Mouse (Mus musculus) kidney, postnatal 14 days (tissue): Measurements from ENCODE around the gene Snx19.

Source experiments
- DNase-seq: peaks from one replicate; pipeline ENCODE4 v3.0.0; 2022; ENCODE audit warnings: mixed read lengths

Gene Snx19

GRCm38 (mm10) chr9:30426882-30427632, at the start of gene Snx19:
Snx19 (plus strand) TSS chr9:30427108.
- DNase-seq: peak; percentile 95

GRCm38 (mm10) chr9:30400771-30401170, 26.1 kb upstream of the Snx19 start:
- no peak for DNase-seq

GRCm38 (mm10) chr9:30422940-30423339, 4.0 kb upstream of the Snx19 start:
- peak; percentile 63 for DNase-seq

GRCm38 (mm10) chr9:30425178-30425577, 1.7 kb upstream of the Snx19 start:
- DNase-seq: no peak

- DNase-seq: no peak
These were observed 1.3 kb downstream of the Snx19 start for GRCm38 (mm10) chr9:30428231-30428630.

- no peak for DNase-seq
These were observed 3.5 kb downstream of the Snx19 start for GRCm38 (mm10) chr9:30430447-30430846.

- DNase-seq: no peak
These were observed 5.0 kb downstream of the Snx19 start for GRCm38 (mm10) chr9:30431909-30432308.

- no peak for DNase-seq
These were observed 7.0 kb downstream of the Snx19 start for GRCm38 (mm10) chr9:30433914-30434313.

- peak; percentile 38 for DNase-seq
These were observed 9.1 kb downstream of the Snx19 start for GRCm38 (mm10) chr9:30435902-30436585.

- DNase-seq: peak; percentile 50
These were observed 11.6 kb downstream of the Snx19 start for GRCm38 (mm10) chr9:30438505-30438904.

GRCm38 (mm10) chr9:30441761-30442160, 14.9 kb downstream of the Snx19 start:
- no peak for DNase-seq

- peak; percentile 41 for DNase-seq
These were observed 18.6 kb downstream of the Snx19 start for GRCm38 (mm10) chr9:30445232-30446085.

GRCm38 (mm10) chr9:30446126-30446525, 19.2 kb downstream of the Snx19 start:
- no peak for DNase-seq

GRCm38 (mm10) chr9:30448459-30448858, 21.6 kb downstream of the Snx19 start:
- peak; percentile 58 for DNase-seq

- DNase-seq: no peak
These were observed 23.0 kb downstream of the Snx19 start for GRCm38 (mm10) chr9:30449862-30450261.

GRCm38 (mm10) chr9:30450834-30451233, 23.9 kb downstream of the Snx19 start:
- DNase-seq: peak; percentile 47

- DNase-seq: no peak
These were observed 27.6 kb downstream of the Snx19 start for GRCm38 (mm10) chr9:30454527-30454926.

GRCm38 (mm10) chr9:30456250-30456649, 29.3 kb downstream of the Snx19 start:
- DNase-seq: peak; percentile 27

GRCm38 (mm10) chr9:30460501-30460900, 33.6 kb downstream of the Snx19 start:
- DNase-seq: no peak

- peak; percentile 49 for DNase-seq
These were observed 37.8 kb downstream of the Snx19 start for GRCm38 (mm10) chr9:30464661-30465060.

GRCm38 (mm10) chr9:30480043-30480442, 53.1 kb downstream of the Snx19 start:
- DNase-seq: peak; percentile 6

- DNase-seq: peak; percentile 94
These were observed 53.6 kb downstream of the Snx19 start for GRCm38 (mm10) chr9:30480464-30480863.

- DNase-seq: no peak
These were observed 55.2 kb downstream of the Snx19 start for GRCm38 (mm10) chr9:30482116-30482515.
